Mouse (Mus musculus) regulatory T cell (primary cell): ENCODE data around the gene Tns3.

Experiments
- in situ Hi-C: fragments of 300-600 bp; cut with MboI, MseI; formaldehyde crosslinking; loops from one replicate; pipeline ENCODE4 v1.15.1; 2025; ENCODE audit warnings: high pct_unique_total_duplicates

Gene Tns3

GRCm38 (mm10) chr11:8652116-8652714, 12.1 kb downstream of the Tns3 start:
- in situ Hi-C loops: loop anchor here (25.0 kb wide), 1 partner anchor 485 kb away; no protein-coding TSS in a partner anchor

GRCm38 (mm10) chr11:8651448-8652035, 12.8 kb downstream of the Tns3 start:
- in situ Hi-C loops: loop anchor here (25.0 kb wide), 1 partner anchor 486 kb away; no protein-coding TSS in a partner anchor

DNA sequence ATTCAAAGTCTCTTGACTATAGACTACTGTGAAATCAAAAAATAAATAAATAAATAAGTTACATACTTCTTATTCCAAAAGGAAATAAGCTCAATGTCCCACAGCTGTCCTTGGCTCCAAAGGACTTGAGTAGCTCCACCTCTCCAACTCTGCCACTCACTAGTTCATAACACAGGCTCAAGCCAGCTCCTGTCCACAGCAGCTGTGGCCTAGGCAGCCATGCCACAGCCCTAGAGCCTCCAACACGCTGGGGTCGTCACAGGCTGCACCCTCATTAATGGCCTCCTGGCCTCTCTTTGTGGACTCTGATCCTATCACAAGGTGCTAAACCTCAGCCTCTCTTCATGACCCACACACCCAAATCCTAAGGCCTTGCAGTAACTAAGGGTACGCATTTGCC, 18.7 kb downstream of the Tns3 start:
- in situ Hi-C loops: no loop called here

DNA sequence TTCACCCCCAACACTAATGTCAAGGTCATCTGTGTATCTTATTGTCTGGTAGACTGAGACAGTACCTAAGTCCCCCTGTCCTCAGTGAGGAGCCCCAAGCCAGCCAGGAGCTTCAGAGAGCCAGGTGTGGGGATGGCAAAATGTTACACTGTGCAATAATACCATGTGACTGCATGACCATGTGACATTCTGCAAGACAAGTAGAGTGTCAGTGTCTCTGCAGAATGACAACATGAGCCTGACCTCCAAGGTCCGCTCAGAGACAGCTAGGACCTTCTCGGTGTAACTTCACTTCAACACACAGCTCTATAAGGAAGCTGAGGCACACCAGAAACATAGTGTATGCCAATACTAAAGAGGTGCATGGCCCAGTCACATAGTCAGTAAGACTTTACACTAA, 20.1 kb downstream of the Tns3 start:
- in situ Hi-C loops: no loop called here

- in situ Hi-C loops: no loop called here
Observed at GRCm38 (mm10) chr11:8641634-8642277, 22.6 kb downstream of the Tns3 start.

- in situ Hi-C loops: no loop called here
Observed at GRCm38 (mm10) chr11:8639726-8640125, 24.6 kb downstream of the Tns3 start.

DNA sequence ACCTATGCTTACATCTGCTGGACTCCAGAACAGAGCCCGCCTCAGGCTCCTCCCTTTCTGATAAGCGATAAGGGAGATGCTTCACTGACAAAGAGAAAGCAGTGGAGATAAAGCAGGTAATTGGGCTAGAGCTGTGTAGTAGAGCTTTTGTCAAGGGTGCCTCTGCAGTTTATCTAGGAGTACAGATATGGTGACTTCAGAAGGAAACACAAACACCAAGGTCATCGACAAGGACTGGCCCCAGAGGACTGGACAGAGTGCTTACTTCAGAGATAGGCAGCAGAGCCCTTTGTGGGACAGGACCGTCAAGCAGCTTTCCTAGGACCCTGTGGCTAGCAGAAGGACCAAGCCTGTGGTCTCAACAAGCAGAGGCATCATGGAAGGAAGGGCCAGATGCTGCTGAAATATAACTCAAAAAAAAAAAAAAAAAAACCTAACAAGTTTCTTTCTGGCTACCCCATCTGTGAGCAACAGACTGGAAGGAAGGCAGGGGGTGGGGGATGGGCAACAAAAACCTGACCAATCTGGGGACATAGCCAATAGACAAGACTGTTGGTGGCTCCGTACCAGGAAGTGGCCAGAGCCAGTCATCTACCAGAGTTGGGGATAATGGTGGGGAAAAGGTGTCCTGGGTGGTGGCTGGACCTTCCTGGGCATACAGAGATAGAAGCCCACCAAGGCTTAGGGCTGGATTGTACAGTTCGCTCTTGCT, 25.2 kb downstream of the Tns3 start:
- in situ Hi-C loops: no loop called here

DNA sequence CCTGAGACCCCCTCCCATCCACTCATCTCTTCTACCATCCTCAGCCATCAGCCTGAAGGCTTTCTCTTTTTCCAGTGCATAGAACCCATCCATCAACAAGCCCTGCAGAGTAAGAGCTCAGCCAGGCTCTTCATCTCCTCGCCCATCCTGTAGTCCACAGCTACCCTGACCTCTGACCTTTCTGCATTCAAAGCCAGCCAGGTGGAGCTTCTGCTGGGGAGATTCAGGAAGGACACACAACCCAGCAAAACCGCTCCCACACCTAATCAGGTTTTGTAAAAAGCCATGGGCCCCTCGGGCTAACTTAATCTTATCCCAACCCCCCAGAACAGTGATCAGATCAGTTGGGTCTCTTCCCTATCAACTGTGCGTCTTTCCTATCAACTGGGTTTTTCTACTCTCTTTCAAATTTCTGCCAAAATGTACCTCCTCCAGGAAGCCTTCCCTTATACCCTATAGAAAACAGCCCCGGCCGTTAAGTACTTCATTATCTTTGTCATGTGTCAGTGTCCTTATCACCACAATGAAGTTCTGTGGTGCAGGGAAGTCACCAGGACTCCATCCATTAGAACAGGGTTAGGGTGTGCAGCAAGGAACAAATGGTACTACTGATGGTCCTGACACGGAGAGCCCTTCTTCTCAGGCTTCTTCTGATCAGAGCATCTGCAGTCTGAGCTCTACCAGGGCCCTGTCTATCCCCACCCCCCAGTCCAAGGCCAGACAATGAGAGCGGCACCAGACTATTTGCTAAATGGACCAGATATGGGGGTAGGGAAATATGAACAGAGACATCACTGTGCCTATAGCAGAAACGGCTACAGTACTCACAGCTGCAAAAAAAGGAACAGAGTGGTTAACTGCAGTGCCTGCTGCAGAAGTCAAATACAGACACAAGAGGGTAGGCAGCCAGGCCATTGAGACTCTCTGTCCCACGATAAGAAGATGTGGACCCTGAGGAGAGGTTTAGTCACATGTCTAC, 26.6 kb downstream of the Tns3 start:
- in situ Hi-C loops: no loop called here

GRCm38 (mm10) chr11:8636680-8637079, 27.7 kb downstream of the Tns3 start:
- in situ Hi-C loops: no loop called here

- in situ Hi-C loops: no loop called here
Observed at GRCm38 (mm10) chr11:8635778-8636177, 28.6 kb downstream of the Tns3 start.

GRCm38 (mm10) chr11:8634728-8635410, 29.5 kb downstream of the Tns3 start:
- in situ Hi-C loops: no loop called here

DNA sequence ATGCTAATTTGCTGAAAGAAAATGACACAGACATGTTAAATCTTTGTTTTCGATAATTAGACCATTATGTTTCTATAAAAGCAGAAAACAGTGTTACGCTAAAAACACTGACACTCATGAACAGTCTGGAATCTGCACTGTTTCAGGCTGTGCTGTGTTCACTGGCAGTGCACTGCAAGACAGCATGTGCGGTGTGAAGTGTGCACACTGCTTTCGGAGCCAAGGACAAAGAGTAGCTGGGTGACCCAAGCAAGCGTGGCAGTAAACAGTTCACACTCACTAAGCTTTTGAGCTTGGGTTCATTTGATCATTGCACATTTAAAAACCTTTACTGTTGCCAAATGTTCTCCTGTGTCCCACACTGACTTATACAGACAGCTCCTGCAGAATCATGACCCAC, 32.2 kb downstream of the Tns3 start:
- in situ Hi-C loops: no loop called here

GRCm38 (mm10) chr11:8629862-8630390, 34.4 kb downstream of the Tns3 start:
- in situ Hi-C loops: no loop called here

DNA sequence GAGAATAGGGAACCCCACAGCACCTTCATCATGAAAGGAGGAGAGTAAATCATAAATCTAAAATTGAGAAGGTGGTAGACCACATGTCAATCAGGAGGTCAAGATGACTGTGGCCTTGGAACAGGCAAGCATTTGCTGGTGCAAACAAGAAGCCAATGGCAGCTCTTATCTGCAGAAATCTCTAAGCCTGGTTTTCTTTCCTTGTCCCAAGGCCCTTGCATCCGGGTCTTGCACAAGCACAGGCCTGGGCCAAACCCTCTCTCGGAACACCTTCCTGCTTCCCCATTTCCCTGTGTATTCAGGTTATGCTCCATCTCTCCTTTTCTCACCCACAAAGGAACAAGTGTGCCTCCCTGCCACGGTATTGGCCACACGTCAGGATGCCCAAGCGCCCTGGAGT, 35.0 kb downstream of the Tns3 start:
- in situ Hi-C loops: no loop called here

DNA sequence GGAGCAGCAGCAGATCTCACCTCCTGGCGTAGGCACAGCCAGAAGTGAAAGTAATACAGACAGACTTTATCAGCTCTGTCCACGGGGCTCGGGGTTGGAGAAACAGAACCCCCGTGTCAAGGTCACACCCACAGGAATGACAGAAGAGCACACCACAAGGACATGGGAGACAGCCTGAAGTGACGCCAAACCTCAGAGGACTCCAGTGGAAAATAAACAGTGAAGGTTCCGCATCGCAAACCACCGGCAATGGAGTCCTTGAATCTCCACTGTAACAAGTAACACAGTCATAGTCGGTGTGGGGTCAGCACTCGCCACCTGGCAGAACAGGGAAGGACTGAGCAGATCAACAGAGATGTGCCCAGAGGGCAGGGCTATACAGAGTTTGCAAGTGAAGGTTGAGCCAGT, 35.5 kb downstream of the Tns3 start:
- in situ Hi-C loops: no loop called here

DNA sequence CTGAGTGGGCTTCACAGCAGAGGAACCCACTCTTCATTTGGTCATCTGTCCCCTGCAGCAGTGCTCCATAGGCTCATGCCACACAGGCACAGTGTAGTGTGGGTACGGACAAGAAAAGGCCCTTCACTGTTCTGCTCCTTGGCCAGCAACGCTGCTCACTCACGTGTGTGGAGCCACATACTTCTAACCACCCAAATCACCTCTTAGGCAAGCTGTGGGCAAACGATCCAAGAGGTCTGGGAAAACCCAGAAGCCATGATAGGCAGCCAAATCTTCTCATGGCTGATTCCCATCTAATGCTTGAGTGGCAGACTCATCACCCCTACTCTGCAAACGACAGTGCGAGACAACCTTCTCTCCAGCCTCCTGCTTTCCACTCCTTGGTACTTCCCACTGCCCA, 37.2 kb downstream of the Tns3 start:
- in situ Hi-C loops: no loop called here

- in situ Hi-C loops: no loop called here
Observed at GRCm38 (mm10) chr11:8626715-8627114, 37.6 kb downstream of the Tns3 start.

GRCm38 (mm10) chr11:8625915-8626604, 38.3 kb downstream of the Tns3 start:
- in situ Hi-C loops: no loop called here

DNA sequence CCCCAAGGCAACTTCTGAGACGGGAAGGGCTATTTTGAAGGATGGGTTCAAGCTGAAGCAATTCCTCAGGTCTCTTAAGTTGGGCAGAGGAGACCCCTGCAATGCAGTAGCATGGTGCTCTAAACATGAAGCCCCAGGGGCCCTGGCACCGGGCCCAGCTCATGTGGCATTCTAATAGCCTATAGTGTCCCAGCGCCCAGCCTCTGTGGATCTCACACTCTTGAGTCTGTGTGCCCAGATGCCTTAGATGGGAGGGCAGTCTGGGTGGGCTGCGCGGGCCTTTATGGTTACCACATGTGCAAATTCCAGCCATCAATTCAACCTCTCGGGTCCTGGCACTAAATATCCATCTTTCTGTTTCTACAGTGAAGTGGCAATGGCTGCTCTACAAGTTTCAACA, 38.9 kb downstream of the Tns3 start:
- in situ Hi-C loops: no loop called here
